Mouse (Mus musculus) lung, postnatal 36 days (tissue): ENCODE measurements around the gene Lgr6.

ENCODE experiments used
- DNase-seq: peaks from one replicate; pipeline ENCODE4 v3.0.0; 2022; ENCODE audit warnings: mixed read lengths

The Lgr6 gene

DNA sequence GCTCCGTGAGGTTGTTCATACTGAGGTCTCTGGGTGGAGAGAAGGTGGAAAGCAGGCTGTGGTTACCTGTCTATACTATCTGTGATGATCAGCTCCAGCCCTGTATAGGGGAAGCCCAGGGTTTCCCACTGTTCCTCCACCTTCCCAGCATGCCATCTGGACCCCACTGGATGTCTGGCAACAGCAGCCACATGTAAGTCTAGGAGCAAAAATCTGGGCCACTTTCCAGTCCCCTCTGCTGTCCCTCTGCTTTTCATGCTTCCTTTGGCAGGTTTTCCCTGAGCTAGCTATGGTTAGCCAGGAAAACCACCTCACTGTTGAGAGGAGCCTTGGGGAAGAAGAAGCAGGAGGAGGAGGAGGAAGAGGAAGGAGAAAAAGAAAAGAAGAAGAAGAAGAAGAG lies 29.8 kb downstream of the Lgr6 start:
- no peak for DNase-seq

DNA sequence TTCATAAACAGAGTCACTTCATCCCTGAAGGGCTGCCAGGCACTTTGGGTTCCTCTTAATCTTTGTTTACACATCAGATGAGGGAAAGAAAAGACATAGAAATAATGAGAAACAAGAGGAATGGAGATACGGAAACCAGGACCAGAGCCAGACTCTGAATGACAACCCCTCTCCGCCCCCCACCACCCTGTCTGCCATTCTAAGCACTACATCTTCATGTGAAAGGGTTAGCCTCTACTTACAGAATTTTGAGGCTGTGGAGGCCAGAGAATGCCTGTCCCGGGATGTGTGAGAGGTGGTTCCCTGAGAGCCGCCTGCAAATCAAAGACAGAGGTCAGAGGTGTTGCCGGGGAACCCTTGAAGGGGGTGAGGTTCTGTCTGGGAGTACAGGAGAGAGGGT lies 32.4 kb downstream of the Lgr6 start:
- peak; percentile 6 for DNase-seq

DNA sequence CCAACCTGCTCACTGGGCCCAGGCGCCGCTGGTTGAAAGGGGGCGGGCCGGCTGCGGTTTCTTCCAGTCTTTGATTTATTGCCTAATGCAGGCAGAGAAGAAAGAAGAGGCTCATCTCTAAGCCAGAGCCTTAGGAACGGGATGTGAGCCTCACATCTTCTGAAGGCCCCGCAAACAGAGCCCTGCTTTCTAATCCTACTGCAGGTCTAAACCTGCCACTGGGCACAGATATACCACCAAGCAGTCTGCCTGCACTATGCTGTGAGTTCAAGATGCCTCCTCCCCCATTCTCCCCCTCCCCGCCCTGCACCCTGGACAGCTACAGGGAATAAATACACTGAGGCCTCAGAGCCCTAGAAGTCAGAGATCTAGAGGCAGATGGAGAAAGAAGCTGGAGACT lies 35.2 kb downstream of the Lgr6 start:
- no peak for DNase-seq

DNA sequence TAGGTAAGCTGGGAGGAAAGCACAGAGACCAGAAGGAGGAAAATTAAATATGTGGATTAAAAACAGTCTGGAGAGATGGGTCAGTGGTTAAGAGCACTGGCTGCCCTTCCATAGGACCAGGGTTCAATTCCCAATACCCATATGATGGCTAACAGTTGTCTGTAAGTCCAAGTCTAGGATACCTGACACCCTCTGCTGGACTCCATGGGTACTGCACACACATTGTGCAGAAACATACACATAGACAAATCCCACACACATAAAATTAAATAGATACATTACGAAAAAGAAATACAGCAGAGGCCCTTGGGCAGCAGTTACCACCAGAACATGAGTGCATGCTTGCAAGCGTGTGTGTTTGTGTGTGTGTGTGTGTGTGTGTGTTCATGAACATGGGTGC lies 40.6 kb downstream of the Lgr6 start:
- DNase-seq: no peak

DNA sequence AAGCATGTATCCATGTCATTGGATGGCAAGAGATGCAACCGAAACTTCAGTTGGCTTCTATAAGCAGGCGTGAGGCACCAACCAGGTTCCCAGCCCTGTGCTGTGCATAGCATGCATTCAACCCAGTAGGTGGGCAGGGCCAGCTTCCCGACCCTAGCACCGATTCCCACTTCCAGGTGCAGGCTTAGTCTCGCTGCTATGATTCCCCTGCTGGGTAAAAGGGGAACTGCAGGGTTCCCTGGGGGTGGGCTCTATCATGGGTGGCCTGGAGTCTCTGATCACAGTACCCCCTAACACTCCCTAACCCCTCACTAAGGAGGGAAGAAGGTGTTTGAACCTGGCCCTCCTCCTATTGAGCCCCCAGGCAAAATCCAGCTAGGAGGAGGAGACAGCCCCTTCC lies 42.1 kb downstream of the Lgr6 start:
- no peak for DNase-seq

DNA sequence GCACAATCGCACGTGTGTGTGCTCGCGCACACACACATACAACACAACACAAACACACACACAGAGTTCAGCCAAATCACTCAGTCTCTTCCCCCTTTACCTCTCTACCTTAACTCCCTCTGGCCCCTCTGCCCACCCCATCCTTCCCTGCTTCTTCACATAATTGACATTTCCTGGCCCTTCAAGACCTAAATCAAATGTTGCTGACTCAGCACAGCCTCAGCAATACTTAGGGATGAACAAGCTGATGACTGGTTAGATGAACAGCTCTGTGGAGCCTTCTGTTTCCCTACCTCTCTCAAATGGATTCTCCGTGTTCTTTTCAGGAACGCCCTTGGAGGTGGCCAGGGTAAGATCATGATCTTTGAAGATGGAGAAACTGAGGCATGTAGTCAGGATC lies 43.8 kb downstream of the Lgr6 start:
- DNase-seq: no peak

DNA sequence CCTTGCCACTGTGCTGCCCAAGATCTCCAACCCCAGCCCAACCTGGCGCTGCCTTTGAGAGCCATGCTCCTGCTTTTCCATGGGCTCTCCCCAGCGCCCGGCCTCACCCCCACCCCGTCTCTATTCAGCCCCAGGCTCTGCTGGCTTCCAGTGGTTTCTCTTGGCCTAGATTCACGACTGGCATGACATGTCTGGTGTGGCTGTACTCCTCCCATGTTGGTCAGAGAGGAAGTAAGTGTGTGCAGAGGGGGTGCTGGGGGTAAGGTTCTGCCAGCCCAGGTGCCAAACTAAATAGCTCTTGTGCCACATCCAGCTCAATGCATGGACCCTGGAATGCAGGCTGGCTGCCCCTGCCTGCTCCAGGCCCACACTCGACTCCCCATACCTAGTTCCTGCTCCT lies 44.9 kb downstream of the Lgr6 start:
- no peak for DNase-seq

DNA sequence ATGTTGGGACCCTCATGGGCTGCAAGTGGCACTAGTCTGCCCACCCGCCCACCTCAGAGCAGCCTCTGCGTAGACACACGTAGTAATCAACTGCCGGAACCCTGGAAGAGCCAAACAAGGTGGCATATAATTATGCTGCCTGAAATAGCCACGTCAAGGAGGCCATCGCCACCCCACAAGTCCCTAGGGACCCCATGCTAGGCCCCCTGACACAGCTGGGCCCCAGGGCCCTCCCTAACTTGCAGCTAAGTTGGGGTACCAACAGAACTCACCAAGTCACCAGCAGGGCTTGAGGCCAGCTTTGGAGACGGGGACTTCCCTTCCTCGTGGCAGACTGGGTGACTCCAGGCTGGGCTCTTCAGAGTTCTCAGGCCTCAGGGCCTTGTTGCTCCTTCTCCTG lies 48.2 kb downstream of the Lgr6 start:
- no peak for DNase-seq

DNA sequence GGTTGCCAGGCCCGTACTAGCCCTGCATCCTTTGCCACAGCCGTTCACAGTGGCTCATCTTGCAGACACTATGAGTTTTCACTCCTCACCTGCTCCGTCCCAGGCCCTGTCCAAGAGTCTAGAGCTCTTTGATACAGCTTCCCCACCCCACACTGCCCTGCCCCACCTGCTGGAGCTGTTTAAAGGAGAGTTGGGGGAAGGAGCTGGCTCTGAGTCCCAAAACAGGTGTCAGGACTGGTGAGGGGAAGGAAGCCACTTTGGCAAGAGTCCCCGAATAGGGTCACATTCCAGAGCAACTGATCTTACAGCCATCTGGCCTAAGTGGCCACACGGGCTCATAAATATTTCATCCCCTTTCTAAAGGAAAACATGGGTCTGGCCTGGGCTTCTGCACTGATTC lies 51.0 kb downstream of the Lgr6 start:
- no peak for DNase-seq

DNA sequence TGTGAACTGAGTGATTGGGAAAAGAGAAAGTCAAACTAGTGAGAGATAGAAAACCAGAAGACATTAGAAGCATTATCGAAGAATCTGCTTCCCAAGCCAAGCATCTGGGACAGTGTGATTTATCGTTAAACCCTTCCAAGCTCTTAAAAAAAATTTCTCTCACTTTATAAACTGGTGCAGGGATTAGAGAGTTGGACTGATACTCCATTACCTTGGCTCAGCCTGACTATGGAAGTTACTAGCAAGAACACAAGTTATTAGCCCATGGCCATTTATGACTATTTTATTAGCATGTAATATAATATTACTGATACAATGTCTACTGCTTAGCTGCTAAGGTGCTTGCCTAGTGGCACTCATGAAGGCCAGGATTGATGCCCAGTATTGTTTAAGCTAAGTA lies 60.6 kb downstream of the Lgr6 start:
- no peak for DNase-seq

DNA sequence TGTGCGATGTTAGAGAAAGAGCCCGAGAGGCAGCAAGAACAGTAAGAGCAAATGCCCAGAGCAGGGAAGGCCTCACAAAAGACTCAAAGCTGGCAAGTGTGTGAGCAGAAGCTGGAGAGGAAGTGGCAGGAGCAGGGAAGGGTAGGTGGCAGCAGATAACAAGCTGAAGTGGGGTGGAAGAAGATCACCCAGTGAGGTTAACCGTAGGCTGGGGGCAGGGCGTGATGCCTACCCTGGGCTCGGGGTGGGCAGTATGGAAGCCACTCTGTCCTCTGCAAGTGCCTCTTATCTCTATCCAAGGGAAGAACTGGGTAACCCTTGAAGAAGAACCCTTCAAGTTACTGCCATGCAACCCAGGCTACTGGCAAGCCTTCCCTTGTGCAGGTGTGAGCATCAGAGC lies 68.8 kb downstream of the Lgr6 start:
- no peak for DNase-seq

DNA sequence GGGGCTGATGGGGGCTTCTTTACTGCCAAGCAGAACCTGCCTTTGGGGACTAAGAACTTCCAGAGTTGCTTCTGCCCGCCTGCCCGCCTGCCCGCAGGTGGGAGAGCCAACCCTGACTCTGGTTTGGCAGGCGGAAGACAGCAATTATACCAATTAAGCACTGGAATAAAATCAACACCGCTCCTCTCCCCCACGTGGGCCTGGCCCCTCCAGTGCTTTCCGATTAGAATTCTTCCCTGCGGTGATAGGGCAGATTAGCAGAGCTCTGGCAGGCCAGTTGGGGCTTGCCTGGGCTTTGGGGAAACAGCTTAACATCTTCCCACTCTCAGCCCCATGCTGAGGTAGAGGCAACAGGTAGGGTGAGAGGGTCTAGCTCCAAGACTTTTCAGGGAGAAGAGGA lies 72.4 kb downstream of the Lgr6 start:
- no peak for DNase-seq

DNA sequence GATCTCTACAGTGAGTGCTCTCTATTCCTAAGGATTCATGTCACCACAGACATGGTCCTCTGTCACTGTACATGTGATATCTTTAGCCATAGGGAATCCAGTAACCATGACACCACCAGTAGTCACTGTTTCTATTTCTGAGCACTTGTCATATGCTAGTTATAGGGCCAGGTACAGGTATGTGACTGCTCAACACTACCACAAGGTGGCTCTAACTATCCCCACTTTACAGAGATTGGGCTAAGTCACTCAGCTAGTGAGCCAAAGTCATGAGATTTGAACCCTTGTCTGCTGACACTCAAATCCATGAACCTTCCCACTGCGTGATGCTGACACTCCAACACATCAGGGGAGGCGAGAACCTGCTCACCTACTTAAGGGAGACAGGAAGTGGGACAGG lies 75.0 kb downstream of the Lgr6 start:
- DNase-seq: no peak

DNA sequence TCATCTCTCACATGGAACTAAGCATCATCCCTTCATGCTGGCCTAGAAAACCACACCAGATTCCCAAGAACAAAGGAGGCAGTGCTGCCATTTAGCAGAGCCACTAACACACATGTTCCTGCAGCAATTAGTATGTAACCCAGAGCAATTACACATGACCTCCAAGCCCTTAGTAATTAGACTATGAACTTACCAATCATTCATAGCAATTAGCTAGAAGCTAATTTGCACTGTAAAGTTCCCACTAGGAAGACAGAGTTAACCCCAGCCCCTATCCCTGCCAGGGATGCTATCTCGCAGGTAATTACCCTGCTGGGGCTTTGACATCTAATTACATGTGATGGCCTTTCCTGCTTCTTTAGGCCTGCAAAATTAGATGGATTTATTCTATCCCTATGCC lies 78.8 kb downstream of the Lgr6 start:
- no peak for DNase-seq

DNA sequence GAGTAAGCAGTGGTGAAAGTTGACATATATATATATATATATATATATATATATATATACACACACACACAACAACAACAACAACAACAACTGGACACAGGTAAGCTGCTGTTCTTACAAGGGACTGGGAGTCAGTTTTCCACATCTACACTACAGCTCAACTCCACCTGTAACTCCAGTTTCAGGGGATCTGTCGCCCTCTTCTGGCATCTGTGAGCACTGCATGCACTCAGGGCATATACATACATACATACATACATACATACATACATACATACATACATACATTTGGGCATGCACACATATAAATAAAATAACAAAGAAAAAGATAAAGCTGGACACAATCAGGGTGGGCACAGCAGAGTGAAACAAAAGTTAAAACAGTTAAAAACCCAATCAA lies 81.5 kb downstream of the Lgr6 start:
- DNase-seq: no peak

DNA sequence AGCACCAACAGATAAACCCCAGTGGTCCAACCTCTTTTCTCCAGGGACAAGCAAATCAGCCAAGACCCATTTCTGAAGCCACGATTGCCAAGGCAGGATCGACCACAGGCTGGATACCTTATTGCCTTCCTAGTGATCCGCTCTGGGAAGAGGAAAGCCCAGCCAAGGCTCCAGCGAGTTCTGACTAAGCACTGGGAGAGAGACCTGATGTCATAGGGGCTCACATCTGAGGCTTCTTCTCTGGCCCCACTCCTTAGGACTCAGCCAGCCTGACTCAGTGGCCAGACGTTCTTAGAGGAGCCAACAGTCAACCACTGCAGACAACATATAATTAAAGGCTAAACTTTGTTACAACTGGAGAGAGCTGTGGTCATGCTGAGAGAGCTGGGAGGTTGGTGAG lies 83.1 kb downstream of the Lgr6 start:
- DNase-seq: no peak

DNA sequence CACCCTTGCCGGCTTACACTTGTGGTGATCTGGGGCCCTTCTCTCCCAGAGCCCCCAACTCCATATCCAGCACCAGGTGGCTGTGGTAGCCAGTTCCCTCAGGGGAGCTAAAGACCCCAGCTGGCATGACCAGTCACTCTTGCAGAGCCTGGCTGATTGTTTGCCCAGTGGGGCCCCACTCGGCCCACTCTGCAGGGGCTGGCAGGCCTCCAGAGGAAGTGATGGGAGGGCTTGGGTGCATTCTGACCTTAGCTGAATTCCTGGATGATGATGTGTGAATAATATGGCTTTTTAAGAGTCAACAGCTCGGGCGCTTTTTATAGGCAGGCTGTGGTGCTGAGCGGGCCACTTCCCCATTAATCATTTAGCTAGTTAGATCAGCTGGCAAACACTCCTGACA lies 84.1 kb downstream of the Lgr6 start:
- no peak for DNase-seq

DNA sequence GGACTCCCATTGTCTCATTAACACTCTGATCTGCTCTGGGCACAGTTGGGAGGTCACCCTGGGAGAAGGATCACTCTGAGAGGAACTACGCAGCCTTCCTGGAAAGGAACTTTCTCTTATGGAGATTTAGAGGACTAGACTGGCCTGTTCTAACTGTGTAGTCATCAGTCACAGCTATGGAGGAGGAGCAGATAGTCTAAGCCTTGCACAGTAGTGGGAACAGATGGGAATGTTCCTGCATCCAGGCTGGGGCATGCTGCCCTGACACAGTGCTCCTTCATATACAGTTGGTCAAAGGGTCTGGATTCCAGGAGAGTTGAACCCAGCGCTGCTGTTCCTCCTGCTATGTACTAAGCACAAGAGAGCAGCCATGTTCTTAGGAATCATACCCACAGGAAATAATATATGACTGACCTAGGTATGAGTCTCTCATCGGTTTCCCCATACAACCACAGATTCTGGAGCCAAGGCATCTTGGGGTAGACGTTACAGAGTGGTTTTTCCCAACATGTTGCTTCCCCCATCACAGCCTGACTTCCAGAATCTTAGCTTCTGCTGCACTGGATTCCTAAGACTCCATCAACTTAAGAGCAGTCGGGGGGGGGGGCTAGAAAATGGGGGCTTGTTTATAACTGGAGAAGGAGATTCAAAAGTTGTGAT lies 84.7 kb downstream of the Lgr6 start:
- no peak for DNase-seq

DNA sequence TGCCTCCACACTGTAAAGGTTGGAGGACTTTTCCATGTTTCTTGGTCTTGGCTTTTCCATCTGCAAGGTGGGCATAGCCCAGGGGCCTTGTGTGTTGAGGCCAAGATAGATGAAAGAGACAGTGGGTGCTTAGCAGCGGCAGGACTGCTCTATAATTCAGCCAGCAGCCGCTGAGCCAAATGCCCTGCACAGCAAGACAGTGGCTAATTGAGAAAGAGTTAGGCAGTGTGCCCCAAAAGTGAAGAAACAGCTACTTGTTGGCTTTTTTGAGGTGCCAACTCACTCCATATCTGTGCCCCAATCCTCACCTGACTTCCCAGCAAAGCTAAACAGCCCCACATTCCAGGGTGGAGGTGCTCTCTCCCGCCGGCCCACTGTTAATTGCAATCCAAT lies 85.3 kb downstream of the Lgr6 start:
- DNase-seq: no peak

DNA sequence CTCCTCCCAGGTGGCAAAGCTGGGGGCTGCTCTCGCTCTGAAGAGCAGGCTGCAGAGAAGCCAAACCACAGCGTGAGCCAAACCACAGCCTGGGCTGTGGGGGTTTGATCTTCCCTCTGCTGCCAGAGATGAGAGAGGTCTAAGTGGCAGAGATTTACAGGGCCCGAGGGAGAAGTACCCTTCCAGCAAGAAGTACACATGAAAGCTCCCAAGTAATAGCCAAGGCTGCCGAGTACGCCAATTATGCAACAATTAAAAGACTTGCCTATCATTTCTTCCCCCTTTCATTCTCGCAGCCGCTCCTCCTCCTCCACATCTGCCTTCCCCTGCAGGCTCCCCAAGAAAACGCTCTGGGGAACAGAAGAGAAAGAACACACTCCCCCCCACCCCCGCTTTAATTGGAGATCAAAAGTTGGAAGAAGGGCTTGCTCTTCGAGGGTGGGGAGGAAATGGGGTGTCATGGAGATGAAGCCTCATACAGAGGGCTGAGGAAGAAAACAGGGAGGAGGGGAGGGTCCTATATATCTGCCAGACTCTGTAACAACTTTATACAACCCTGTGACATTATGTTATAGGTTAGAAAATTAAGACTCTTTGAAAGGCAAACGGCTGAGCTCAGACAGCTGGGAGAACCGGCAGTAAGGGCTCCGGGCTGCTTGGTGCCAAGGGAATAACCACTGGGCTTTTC lies 85.8 kb downstream of the Lgr6 start:
- no peak for DNase-seq

DNA sequence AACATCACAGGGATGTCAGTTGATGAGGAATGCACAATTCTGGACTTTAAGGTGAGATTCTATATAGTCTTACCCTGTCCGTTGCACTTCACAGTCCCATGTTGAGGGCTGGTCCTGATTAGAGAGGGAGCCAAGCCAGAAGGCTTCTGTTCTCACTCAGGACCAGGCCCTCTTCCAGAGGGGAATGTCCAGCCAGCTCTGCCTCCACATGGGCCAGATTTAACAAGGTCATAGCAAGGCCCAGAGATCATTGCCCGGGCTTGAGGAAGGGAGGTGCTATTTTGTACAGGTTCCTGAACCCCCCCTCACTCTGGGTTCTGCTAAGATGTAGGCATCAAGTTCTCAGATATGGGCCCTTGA lies 87.4 kb downstream of the Lgr6 start:
- DNase-seq: no peak

DNA sequence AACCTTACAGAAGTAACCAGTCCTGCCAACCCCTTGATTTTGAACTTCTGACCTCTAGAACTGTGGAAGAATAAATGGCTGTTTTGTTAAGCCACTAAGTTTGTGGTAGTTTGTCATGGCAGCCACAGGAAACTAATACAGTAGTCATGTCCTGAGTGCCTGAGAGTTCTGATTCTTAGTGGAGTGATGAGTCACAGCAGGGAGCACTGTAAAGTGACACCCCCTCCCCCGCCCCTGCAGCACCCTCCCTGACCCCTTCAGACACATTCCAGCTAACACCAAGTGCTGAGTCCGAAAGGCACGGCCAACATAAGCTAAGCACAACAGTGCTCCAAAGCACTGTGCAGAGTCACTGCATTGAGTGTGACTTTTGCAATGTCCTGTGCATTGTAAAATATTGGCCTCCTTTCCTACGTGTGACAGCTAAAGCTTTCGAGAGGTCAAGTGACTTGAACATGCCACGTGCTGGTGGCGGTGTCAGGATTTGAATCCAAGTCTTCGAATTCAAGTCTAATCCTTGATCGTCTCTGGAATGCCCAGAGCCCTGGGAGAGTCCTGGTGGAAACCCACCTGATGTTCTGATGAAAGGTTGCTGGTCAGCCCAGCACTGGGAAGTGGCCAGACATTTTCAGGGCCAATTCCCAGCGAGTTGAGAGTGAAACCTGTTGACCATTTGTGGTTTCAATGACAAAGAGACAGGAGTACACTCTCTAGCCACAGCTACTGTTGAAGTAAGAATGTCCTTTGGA lies 88.0 kb downstream of the Lgr6 start:
- no peak for DNase-seq

DNA sequence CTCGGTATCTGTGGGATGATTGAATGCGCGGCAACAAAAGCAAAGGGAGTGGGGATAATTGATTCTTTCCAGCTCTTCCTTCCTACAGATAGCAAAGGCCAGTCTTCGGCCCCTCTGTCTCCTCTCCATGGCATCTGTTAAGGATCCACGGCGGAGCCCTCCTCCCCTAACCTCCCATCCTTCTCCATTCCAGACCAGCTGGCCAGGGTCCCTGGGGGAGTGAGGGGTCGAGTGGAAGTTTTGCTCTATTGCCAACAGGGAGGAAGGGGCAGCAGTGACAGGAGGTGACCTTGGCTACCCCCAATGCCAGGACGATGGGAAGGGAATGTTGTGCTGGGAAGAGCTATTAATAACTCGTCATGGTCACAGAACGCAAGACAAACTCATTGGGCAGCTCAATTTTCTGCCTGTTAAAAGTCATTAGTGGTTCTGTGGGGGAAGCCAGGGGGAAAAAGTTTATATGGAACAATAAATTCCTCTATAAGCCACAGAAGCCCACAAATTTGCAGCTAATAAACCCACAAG lies 90.1 kb downstream of the Lgr6 start:
- no peak for DNase-seq

DNA sequence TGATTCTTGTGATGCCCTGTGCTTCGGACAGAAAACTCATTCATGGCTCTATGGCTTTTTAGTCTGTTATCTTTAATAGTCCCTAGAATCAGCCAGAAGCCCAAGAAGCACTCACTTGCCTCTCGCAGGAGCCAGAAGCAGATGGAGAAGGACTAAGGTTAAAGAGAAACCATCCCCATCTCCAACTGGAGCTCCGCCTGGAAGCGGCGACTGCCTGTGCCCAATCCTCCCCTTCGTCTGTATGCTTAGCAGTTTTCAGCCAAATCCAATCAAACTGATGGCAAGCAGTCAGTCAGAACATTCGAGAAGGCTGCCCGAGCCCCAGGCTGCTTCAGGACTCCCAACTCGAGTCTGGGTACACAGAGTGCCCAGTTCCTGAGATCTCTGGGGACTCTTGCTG lies 92.6 kb downstream of the Lgr6 start:
- DNase-seq: no peak
